Mouse (Mus musculus): Measurements from ENCODE around the gene Arhgap15.

- TF ChIP-seq CTCF (IDR thresholded peaks at IDR 0.05; ENCODE audit: borderline replicate concordance, control insufficient read depth, extremely low read depth, insufficient read depth, low read length, poor library complexity), result no peak
- TF ChIP-seq POLR2A (IDR thresholded peaks at IDR 0.05; ENCODE audit: control insufficient read depth, extremely low read depth, insufficient read depth, low read length, poor library complexity), result no peak
Observed at GRCm38 (mm10) chr2:44112990-44113798, 364.6 kb downstream of the Arhgap15 start.
